Mouse (Mus musculus) megakaryocyte-erythroid progenitor cell, adult 5-6 weeks (primary cell): ENCODE results near the gene Cradd. TPM values are rescaled to one million over a fixed set of nuclear protein-coding genes. Genes with fewer than 3 reads are reported as not detected.

ENCODE experiments used
- ATAC-seq: replicated peaks from 2 replicates; pipeline ENCODE4 v1.8.0; 2016; ENCODE audit warnings: mild to moderate bottlenecking, inconsistent platforms; ENCODE audit not compliant: severe bottlenecking, poor library complexity, low FRiP score, low TSS enrichment
- total RNA-seq, 2 experiments: library from RNA; stranded (forward) in 1 of 2; stranded (reverse) in 1 of 2; fragments of 200-1000, 215-1000 nt in 1 of 2; fragments of >200 nt in 1 of 2; fragmentation: Nextera tagmentation in 1 of 2; gene quantifications; 2 replicates each; pipeline ENCODE4 v1.2.3; 2014 to 2017

Gene Cradd
- total RNA-seq (2014; fragmentation: Nextera tagmentation) (5.9 and 8.3 TPM in 2 replicates), total RNA-seq (2017) (0.42 and 2.2 TPM in 2 replicates)

GRCm38 (mm10) chr10:95323393-95324277 is at the start of gene Cradd:
Gene Cradd, minus strand, starts transcription at chr10:95324133.
- peak; percentile 94 for ATAC-seq

GRCm38 (mm10) chr10:95373340-95373739 is 49.4 kb upstream of the Cradd start:
- no peak for ATAC-seq

GRCm38 (mm10) chr10:95371942-95372341 is 48.0 kb upstream of the Cradd start:
- no peak for ATAC-seq

- no peak for ATAC-seq
Observed at GRCm38 (mm10) chr10:95369190-95369589, 45.3 kb upstream of the Cradd start.

DNA sequence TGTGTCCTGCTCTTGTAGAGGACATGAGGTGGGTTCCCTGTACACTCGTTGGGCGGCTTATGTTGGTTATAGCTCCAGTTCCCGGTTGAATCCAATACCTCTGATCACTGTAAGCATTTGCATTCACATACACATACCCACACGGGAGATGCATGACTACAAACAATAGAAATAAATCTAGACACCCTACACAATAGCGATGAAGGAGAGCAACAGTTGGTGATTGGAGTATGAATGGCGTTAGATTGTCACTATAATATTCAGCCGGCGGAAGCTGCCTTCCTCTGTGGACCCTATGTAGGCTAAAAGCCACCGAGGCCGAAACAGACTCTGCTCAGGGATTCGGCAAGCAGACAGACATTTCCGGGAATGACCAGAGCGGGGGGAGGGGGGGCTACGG is 44.2 kb upstream of the Cradd start:
- no peak for ATAC-seq

GRCm38 (mm10) chr10:95367661-95368089 is 43.7 kb upstream of the Cradd start:
- ATAC-seq, result no peak

GRCm38 (mm10) chr10:95367241-95367640 is 43.3 kb upstream of the Cradd start:
- ATAC-seq, result no peak

GRCm38 (mm10) chr10:95362326-95362725 is 38.4 kb upstream of the Cradd start:
- ATAC-seq, result no peak

GRCm38 (mm10) chr10:95361260-95361841 is 37.4 kb upstream of the Cradd start:
- ATAC-seq, result no peak

DNA sequence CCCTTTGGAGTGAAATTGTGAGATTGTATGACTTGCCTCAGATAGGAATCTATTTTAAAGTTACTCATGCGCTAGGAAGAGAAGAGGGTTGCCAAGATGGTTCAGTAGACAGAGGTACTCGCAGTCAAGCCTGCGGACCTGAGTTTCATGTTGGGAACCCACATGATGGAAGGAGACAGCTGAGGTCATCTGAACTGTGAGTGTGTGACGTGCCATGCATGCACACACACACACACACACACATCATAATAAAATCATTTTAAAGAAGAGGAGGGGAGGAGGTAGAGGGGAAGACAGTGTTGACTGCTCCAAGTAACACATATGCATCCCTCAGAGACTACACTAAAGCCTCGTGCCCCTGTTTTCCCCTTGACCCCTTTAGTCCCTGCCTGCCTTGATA is 36.1 kb upstream of the Cradd start:
- no peak for ATAC-seq

DNA sequence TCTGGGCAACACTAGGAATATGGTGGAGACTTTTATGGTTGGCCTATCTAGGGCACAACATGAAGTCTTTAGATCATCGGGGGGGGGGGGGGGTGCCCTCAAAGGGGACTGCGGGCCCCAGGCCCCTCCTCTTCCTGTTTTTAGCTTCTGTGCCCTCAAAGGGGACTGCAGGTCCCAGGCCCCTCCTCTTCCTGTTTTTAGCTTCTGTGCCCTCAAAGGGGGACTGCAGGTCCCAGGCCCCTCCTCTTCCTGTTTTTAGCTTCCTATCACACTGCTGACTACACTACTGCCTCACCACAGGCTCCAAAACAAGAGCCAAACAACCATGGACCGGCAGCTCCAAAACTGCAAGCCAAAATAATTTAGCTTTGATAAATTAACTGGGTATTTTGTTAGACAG is 33.8 kb upstream of the Cradd start:
- ATAC-seq, result no peak

GRCm38 (mm10) chr10:95356711-95357110 is 32.8 kb upstream of the Cradd start:
- ATAC-seq, result no peak

DNA sequence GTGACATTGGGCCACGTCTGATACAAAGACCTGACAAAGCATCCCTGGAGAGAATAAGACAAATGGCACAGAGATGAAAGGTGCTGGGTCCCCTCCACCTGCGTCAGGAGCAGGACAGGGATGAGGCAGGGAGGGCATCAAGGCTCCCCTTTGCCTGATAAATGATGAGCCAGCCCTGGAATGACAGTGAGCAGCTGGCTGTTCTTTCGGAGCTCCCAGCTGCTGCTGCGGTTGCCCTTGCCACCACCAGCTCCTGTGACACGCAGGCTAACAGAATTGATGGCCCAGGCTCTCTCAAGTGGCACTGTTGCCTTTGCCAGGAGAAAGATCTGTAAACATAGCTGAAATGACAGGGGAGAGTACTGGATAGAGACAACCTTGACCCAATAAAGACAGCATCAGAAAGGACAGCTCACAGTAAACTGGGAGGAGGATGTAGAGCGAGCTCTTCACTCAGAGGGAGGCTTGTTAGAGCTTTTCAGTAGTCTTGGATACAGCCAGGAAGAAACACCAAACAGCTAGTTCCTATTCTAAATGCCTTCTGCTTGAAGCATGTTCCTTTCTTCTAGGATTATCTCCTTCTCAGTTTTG is 31.8 kb upstream of the Cradd start:
- ATAC-seq, result no peak

DNA sequence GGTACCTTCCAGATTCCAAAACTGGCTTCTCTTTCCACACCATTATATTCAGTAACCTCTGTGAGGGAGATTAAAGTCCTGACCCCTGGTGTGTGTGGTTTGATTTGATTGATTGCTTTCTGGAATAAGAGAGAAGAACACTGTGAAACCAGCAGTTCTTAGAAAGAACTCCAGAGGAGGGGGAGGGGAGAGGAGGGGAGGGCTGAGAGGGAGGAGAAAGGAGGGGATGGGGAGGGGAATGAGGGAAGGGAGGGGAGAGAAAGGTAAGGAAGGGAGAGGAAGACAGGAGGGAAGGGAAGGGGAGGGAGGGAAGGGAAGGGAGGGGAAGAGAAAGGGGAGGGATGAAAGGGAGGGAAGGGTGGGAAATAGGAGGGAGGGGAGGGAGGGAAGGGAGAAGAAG is 30.7 kb upstream of the Cradd start:
- no peak for ATAC-seq

DNA sequence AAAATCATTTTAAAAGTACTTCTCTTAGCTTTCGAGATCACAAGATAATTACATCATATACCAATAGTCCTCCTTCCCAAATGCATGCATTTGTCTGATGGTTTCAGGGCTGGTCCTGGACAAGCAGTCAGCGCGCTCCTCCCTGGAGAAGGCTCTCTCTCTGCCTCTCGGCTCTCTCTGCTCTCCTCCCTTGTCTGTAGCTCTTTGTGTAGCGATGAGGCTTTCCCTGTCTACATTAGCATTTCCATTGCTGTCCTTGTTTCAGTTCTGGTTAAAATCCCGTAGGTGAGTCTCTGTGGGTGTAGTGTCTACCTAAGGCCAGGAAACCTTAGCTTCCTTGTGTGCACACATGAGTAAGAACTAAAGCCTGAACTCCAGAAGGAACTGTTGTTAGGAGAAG is 30.1 kb upstream of the Cradd start:
- ATAC-seq, result no peak

GRCm38 (mm10) chr10:95348457-95348856 is 24.5 kb upstream of the Cradd start:
- ATAC-seq, result no peak

- ATAC-seq, result no peak
Observed at GRCm38 (mm10) chr10:95347776-95348175, 23.8 kb upstream of the Cradd start.

- ATAC-seq, result no peak
Observed at GRCm38 (mm10) chr10:95342833-95343590, 19.1 kb upstream of the Cradd start.

DNA sequence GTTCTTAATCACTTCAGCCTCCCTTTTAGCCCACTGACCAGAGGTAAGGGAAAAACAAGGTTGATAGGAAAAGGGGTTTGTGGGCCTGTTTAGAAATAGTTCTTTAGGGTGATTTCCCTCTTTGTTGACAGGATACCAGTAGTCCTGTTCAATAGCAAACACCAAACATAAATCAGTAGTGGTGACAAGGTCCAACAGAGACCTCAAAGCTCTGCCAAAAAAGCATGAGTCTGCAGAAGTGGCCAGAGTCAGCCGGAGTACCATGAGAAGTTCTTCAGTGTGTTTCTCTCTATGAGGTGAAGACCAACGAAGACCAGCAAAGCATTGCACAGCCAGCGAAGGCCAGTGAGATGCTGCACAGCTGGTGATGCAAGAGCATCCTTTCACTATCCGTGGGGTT is 16.7 kb upstream of the Cradd start:
- no peak for ATAC-seq

DNA sequence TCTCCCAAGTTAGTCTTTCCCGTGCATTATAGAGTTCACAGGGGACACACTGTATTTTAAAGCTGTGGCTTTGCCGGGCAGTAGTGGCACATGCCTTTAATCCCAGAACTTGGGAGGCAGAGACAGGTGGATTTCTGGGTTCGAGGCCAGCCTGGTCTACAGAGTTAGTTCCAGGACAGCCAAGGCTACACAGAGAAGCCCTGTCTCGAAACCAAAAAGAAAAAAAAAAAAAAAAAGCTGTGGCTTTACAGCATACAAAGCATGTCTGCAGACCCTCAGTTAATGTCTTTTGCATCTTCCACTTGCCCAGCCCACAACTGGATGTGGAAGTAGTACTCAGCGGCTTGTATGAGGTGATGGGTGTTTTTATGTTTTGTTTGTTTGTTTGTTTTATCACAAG is 13.7 kb upstream of the Cradd start:
- no peak for ATAC-seq
